Mouse (Mus musculus) lung, adult 10 weeks (tissue): Measurements from ENCODE around the gene Ttf2. TPM values are rescaled to one million over a fixed set of nuclear protein-coding genes. Genes with fewer than 3 reads are reported as not detected.

Source experiments
- polyA plus RNA-seq: library from polyadenylated mRNA; stranded (reverse); fragments of 350-450 nt; fragmentation: Illumina TruSeq; extraction: RNeasy Lipid Tissue Mini Kit (QIAGEN cat#74804); gene quantifications from one replicate; pipeline ENCODE4 v1.2.3, GENCODE M21; 2014; ENCODE audit warnings: low read depth, low replicate concordance; ENCODE audit not compliant: insufficient read depth

Ttf2 gene
- polyA plus RNA-seq: 1.8 TPM

DNA sequence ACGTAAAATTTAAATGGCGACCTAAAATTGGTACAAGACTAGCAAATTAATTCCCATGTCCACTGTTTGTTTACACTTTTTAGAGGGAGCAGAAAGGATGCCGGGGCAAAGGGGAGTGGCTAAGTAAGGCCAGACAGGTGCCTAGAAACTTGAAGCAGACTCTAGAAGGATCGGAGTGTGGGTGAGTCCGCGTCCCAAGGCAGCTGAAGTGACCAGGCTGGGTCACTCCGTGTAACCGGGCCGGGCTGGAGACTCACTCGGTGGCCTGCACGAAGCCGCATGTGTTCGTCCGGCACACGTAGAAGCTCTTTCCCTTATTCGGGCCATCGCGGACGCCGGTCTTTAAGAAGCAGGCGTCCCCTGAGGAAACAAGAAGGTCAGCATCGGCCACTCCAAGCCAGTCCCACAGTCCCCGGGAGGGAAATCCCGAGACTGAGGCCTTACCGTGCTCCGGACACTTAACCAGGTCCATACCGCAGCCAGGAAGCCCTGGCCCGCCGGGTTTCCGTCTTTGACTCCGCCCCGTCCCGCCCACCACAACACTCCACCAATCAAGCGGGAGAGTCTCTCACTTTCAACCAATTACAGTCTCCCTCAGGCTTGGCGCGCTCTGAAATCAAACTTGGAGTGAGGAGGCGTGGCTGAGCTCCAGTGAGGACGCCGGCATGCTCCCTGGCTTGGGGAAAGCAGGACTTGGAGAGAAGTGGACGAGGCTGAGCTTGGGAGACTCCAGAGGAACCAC lies at the start of gene Ttf2:
Gene Ttf2, minus strand, starts transcription at position 488 of the 742 bp plus-strand sequence.

DNA sequence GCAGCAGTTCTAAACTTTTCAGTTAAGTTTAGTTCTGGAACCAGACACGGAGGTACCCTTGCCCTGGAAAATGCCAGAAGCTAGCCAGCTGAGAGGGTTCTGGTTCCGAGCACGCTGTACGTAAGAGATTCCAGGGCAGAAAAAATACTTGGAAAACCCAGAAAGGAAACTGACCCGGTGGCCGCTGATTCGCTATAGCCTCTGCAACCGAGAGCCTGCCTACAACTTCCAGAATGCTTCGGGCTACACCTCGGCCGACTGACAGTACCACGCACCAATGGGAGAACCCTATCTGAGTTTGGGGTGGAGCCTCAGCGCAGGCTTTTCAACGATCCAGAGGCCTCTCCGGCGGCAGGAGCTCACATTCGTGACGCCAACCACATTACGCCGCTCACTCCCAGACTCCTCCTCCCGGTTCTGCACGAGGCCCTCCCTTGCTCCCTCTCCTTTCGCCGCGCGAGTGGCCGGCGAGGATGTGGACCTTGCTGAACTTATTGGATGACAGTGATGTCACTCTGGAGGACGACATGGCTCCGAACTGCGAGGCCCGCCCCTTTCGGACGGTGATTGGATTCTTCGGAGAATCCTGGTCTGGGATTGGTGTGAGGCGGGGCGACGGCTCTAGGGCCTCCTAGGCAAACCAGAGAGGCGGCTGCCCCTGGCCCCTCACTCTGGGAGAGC lies 47.5 kb downstream of the Ttf2 start, which contains the start of gene Trim45:
Gene Trim45, plus strand, starts transcription at position 378 of the 681 bp plus-strand sequence.

Other genes starting within 250 kb of the Ttf2 start
- 2.3 TPM for gene Vtcn1, start 144.2 kb downstream of the Ttf2 start, polyA plus RNA-seq
- gene Trim45, start 47.5 kb downstream of the Ttf2 start, polyA plus RNA-seq: 2.6 TPM
- 1.5 TPM for gene Cd101, start 59.9 kb upstream of the Ttf2 start, polyA plus RNA-seq
- gene Ptgfrn, start 140.6 kb upstream of the Ttf2 start, polyA plus RNA-seq: 46.0 TPM